Mouse (Mus musculus) adrenal gland, postnatal 14 days (tissue): ENCODE data around the gene Ddn. TPM values are rescaled to one million over a fixed set of nuclear protein-coding genes. Genes with fewer than 3 reads are reported as not detected.

Source experiments
- DNase-seq: peaks from one replicate; pipeline ENCODE4 v3.0.0; 2021; ENCODE audit warnings: mixed read lengths
- long read RNA-seq, 2 experiments: library from polyadenylated mRNA; stranded (forward); transcript quantifications; one replicate each; pipeline ENCODE4 v2.0.0; 2021
- total RNA-seq: library from RNA; stranded (reverse); gene quantifications from 2 replicates; pipeline ENCODE4 v1.2.3, GENCODE M21; 2021

Ddn gene
- total RNA-seq: 0.11 TPM in 1 of 2 replicates, not detected in the other
- long read RNA-seq, experiment 1: 0 reads
- long read RNA-seq, experiment 2: 0 reads

DNA sequence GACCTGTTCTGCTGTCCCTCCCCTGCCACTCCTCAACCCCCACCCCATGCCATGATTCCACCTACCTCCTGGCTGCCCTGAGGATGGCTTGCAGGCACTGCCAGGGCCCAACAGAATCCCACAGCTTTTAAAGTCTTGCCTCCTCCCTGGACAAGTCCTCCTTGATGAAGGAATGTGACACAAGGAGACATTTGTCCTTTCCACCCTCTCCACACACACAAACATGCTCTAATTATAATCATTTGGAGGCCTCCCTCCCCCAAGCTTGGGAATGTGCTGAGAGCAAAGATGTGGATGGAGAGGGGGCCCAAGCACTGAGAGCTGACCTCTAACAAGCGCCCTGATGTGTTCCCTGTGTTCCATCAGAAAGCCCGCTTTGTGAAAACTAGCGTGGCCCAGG lies at the start of gene Ddn:
Gene Ddn, minus strand, starts transcription at position 101 of the 400 bp plus-strand sequence.
- no peak for DNase-seq

GRCm38 (mm10) chr15:98854214-98854613 lies 44.9 kb upstream of the Ddn start:
- peak; percentile 6 for DNase-seq

GRCm38 (mm10) chr15:98853161-98853937 lies 44.1 kb upstream of the Ddn start:
- DNase-seq: peak; percentile 4

DNA sequence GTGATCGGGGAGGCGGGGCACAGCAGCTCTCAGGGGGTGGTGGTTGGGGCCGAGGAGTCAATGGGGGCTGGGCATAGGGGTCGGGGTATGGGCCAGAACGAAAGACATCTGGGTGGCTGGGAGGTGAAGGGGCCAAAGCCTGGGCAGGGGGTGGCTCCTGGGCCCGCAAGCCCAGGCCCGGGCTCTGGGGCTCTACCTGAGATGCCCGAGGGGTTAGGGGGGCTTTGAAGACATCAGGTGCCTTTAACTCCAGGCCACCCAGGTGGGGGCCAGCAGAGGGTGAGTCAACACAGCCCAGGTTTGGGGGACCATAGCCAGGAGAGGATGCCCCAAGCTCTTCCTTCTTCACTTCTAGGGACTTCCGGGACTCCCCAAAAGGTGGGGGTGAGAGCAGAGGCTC lies 43.4 kb upstream of the Ddn start:
- peak; percentile 4 for DNase-seq

DNA sequence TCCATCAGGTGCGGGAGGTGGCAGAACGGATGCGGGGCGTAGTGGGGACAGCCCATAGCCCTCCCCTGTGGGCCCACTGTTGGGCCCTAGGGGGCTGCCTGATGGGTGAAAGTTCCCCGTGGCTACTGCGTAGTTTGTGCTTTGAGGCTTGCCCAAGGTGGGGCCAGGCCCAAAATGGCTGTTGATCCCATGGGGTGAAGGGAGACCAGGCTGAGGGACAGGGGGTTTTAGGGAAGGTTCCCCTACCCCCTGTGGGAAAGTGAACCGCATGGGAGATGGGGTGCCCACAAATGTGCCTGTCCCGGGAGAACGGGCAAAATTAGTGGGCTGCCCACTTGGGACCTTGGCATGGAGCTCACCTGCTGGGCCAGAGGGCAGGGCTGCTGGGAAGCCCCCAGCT lies 42.8 kb upstream of the Ddn start:
- DNase-seq: no peak

- no peak for DNase-seq
Measured at GRCm38 (mm10) chr15:98851229-98851818, 42.0 kb upstream of the Ddn start.

GRCm38 (mm10) chr15:98850668-98851067 lies 41.4 kb upstream of the Ddn start:
- DNase-seq: peak; percentile 57

DNA sequence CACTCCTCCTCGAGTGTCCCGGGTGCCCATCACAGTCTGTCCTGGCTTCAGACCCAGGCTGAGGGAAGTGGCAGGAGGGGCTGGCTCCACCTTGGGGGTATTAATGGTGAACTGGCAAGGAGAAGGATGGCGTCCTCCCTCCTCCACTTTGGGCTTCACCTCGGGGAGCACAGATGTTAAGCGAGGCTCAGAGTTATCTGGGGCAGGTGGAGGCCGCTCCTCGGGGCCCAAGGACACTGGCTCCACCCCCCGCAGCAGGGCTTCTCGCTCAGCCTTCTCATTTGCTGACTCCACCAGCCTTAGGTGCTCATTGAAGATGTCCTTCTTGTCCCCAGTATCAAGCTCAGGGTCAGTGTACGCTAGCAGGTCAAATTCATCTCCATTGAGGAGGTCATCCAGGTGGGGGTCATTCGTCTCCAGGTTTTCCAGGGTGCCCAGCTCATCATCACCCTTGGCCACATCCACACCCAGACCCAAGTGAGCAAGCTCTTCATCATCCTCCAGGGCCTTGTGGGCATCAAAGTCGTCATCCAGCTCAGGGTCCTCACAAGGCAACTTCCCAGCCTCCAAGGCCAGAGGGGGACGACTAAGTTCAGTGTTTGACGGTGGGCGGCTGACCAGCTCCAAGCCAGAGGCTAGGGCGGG lies 40.8 kb upstream of the Ddn start:
- no peak for DNase-seq

DNA sequence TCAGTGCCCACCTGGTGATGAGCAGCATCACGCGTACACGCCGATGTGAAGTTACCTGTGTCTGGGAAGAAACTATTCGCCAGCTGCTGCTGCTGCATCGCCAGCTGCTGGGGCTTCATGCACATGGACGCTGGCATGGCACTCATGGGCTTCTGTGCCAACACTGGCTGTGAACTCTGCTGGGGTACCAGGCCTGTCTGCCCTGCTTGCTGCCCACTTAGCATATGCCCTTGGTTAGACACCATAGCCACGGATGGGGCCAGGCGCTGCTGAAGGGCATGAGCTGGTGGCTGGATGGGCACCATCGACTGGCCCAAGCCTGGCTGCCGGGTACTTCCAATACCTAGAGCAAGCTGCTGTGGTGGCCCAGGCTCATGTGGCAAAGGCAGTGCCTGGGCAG lies 39.9 kb upstream of the Ddn start:
- no peak for DNase-seq

DNA sequence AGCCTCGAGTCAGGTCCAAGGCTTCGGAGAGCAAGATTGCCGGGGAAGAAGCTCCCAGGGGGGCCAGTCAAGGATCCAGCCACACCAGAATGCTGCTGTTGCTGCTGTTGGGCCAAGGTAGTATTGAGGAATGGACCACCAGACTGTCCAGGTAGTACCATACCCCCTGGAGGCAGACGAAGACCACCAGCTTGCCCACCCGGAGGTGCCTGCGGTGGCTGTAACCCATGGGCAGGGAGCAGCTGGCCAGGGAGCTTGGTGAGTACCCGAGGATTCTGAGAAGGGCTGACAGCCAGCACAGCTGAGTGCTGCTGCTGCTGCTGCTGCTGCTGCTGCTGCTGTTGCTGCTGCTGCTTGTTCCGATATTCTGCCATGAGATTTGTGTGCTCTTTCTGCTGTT lies 36.9 kb upstream of the Ddn start:
- DNase-seq: no peak

DNA sequence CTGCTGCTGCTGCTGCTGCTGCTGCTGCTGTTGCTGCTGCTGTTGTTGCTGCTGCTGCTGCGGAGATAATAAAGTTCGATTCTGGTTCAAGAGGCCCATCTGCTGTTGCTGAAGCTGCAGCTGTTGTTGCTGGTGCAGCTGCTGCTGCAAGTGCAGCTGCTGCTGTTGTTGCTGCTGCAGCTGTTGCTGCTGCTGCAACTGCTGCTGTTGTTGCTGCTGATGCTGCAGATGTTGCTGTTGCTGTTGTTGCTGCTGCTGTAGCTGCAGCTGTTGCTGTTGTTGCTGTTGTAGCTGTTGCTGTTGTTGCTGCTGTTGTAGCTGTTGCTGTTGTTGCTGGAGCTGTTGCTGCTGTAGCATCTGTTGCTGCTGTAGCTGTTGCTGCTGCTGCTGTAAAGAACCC lies 35.9 kb upstream of the Ddn start:
- no peak for DNase-seq

DNA sequence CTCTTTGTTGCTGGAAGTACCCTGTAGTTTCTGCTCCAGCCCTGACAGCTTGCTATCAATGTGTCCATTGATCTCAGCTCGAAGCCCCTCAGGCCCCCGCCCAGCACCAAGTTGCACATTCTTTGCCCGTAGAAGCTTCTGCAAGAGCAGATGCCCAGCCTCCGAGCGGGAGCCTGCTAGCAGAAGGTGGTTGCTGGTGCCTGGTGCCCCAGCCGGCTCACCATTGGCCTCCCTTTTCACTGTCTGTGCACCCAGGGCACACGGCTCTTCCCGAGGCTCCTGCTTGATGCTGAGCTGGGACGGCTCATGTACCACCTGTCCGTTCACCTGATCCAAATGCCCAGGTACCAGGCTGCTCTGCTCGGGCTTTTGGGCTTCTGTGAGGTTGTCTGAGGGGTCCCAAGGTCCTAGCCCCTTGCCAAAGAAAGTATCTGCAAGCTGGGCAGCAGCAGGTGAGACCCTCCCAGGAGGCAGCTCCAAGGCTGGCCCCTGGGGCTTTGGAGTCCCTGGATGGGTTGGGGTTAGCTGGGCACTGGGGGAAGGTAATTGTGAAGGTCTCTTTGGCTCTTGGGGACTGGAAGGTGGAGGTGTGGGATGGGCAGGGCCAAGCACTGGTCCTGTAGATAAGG lies 34.4 kb upstream of the Ddn start:
- DNase-seq: no peak

- DNase-seq: no peak
Measured at GRCm38 (mm10) chr15:98839671-98840585, 30.6 kb upstream of the Ddn start.

- no peak for DNase-seq
Measured at GRCm38 (mm10) chr15:98839161-98839560, 29.9 kb upstream of the Ddn start.

- no peak for DNase-seq
Measured at GRCm38 (mm10) chr15:98837743-98838103, 28.4 kb upstream of the Ddn start.

DNA sequence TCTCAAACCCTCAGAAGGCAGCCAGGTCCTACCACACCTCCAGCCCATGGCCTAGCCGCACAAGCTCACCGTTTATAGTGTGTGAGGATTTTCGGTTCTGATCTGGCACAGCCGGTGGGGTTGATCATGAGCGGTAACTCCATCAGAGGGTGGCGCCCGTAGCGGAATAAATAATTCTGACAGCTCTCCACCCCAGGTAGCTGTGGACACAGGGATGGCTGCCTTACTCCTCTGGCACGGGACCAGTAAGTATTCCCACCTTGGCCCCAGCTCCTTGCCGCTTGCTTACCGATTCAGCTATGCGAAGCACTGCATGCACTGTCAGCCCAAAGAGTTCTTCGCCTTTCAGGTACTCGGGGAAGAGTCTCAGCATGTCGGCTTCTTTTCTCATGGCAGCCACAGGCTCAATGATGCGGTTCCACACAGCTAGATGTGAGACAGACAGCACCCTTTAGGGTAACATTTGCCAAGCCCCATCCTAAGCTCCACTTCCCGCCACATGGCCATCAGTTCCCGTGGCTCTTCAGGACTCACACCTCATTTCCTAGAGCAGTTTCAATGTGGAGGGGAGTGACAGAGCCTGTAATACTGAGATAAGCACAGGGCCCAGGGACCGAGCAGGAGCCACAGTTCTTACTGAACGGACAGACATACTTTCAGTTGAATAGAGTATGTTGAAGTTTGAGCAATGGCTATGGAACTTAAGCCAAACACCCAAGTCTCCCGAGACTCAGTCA lies 27.9 kb upstream of the Ddn start:
- DNase-seq: no peak

DNA sequence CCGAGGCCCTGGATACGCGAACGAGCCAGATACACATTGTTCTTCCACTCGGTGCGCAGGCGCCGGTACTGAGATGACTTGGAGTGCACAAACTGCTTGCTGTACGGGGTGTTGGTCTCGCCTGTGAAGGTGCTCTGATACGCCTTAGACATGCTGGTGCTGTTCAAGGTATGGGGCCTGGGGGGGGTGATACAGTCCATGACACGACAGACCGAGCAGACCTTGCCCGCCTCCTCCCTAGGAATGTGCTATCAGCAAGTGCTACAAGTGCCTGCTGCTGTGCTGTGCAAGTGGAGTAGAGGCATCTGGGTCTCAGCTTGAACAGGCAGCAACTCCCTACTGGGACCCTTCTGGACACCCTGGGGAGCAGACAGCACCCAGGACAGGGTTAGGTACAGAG lies 26.0 kb upstream of the Ddn start:
- DNase-seq: no peak

GRCm38 (mm10) chr15:98834059-98834458 lies 24.8 kb upstream of the Ddn start:
- no peak for DNase-seq

- no peak for DNase-seq
Measured at GRCm38 (mm10) chr15:98833281-98833680, 24.0 kb upstream of the Ddn start.

DNA sequence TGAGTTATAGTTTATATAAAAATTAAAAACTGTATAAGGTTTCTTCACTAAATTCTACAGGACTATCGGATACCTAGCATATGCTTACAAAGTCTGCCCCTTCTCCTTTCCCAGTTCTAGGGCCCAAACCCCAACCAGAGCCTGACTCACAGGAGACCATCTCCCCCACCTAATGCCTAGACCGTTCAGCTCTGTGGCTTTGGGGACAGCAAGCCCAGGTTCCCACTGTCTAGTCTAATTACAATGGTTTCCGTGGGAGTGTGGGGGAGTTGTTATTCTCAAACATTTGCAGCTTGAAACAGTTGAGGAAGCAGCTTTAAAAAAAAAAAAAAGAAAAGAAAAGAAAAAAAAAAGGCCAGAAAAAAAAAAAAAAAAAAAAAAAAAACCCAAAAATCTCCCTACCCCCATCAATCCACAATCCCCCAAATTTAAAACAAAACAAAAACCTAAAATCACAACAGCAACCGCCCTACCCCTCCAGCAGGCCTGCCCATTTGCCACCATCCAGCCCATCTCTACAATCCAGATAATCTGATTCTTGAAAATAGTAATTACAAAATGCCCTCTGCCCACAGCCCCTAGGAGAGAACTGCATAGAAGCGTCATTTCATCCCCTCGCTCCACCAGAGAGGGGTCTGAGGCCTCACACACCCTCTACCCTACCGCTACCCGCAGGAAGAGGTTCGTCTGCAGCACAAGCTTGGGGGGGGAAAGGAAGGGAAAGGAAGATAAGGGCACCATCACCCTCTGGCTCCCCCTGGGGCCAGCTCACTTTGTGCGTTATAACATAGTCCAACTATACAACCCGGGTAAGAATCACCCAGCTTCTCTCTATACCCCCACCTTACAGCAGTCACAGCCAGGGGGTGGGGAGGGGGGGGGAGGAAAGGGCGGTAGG lies 23.1 kb upstream of the Ddn start:
- peak; percentile 58 for DNase-seq
